Comparison of ENCODE assay signal across 8 mouse cellular contexts in genomic region chr1:54194954-54195305, GRCm38 (mm10). TPM values are rescaled to one million over a fixed set of nuclear protein-coding genes. Genes with fewer than 3 reads are reported as not detected.
DNase-seq lines count a peak whose midpoint lies in the region; ATAC-seq and TF ChIP-seq lines count a peak whose summit lies in the region.

Gene Hecw2, minus strand, starts transcription at chr1:54195168.

- H3K27ac ChIP-seq in forebrain, embryonic 14.5 days (ENCODE audit: low read depth, low read length) = peak within 1 kb of the TSS; percentile 88
- no peak within 1 kb of the TSS for H3K27ac ChIP-seq in macrophage
- peak within 1 kb of the TSS; percentile 77 for H3K27ac ChIP-seq in stomach, embryonic 15.5 days

- H3K36me3 ChIP-seq in forebrain, embryonic 14.5 days (ENCODE audit: control insufficient read depth, insufficient read depth, low read length) = no peaks in the 10 kb centered on the region
- H3K36me3 ChIP-seq in macrophage (ENCODE audit: inconsistent target) = no peaks in the 10 kb centered on the region
- H3K36me3 ChIP-seq in stomach, embryonic 15.5 days = no peaks in the 10 kb centered on the region

- peak within 1 kb of the TSS; percentile 89 for H3K9ac ChIP-seq in forebrain, embryonic 14.5 days (ENCODE audit: low read length)
- H3K9ac ChIP-seq in stomach, embryonic 15.5 days = peak within 1 kb of the TSS; percentile 52

- peak within 1 kb of the TSS; percentile 71 for H3K4me3 ChIP-seq in forebrain, embryonic 14.5 days (ENCODE audit: low read depth, low read length)
- peak within 1 kb of the TSS; percentile 5; the same call in 1 of the 2 replicates for H3K4me3 ChIP-seq in macrophage (ENCODE audit: inconsistent target)
- H3K4me3 ChIP-seq in stomach, embryonic 15.5 days (replicated peaks) = peak within 1 kb of the TSS; percentile 79

- no peak for TF ChIP-seq CTCF in brain, embryonic 14.5 days (IDR thresholded peaks at IDR 0.05; ENCODE audit: borderline replicate concordance, extremely low read depth, insufficient read depth, insufficient read length)

- H3K9me3 ChIP-seq in forebrain, embryonic 14.5 days (replicated peaks; ENCODE audit: control insufficient read depth, low read length) = no peaks in the 10 kb centered on the region
- no peaks in the 10 kb centered on the region for H3K9me3 ChIP-seq in stomach, embryonic 15.5 days

- H3K79me2 ChIP-seq in macrophage (ENCODE audit: inconsistent target) = no peaks in the 10 kb centered on the region

- intact Hi-C loops in heart, postnatal 36 days (cut with DNase I) = loop anchor here (5.0 kb wide), 2 partner anchors 153 to 288 kb away; no protein-coding TSS in a partner anchor

- H3K4me2 ChIP-seq in forebrain, embryonic 14.5 days (ENCODE audit: low read length) = peak within 1 kb of the TSS; percentile 70
- H3K4me2 ChIP-seq in stomach, embryonic 15.5 days = peak within 1 kb of the TSS; percentile 90

- TF ChIP-seq POLR2A in brain, embryonic 14.5 days (IDR thresholded peaks at IDR 0.05; ENCODE audit: borderline replicate concordance, extremely low read depth, insufficient read depth, insufficient read length, poor library complexity, severe bottlenecking) = no peak

- no peaks in the 10 kb centered on the region for H3K4me1 ChIP-seq in forebrain, embryonic 14.5 days (ENCODE audit: control insufficient read depth, insufficient read depth, low read length)
- H3K4me1 ChIP-seq in stomach, embryonic 15.5 days = no peaks in the 10 kb centered on the region

- WGBS in forebrain, embryonic 14.5 days = 0% methylated on average over 32 of the region's 38 CpGs
- 4% methylated on average over 33 of the region's 38 CpGs for WGBS in macrophage (ENCODE audit: missing documents)
- WGBS in stomach, embryonic 15.5 days = under 1% methylated on average over 37 of the region's 38 CpGs

- ATAC-seq in forebrain, embryonic 14.5 days = peak; percentile 83
- ATAC-seq in stomach, embryonic 15.5 days (ENCODE audit: insufficient read depth, low FRiP score, low read depth) = peak; percentile 68

- peak; percentile 3 to 42 for DNase-seq in adrenal gland, adult (ENCODE audit: inconsistent age in 2 of 2, low spot score in 1 of 2)
- DNase-seq in adrenal gland, adult 8-10 months = no peak
- peak; percentile 70 for DNase-seq in brain, embryonic 14.5 days (ENCODE audit: low read depth)
- peak; percentile 52 for DNase-seq in forebrain, embryonic 14.5 days (ENCODE audit: low spot score)
- DNase-seq in heart, postnatal 36 days = peak; percentile 31 to 47
- peak; percentile 30 to 47 for DNase-seq in layer of hippocampus, postnatal 25 days (ENCODE audit: extremely low spot score in 1 of 2, low spot score in 1 of 2)

- H3K27me3 ChIP-seq in forebrain, embryonic 14.5 days (replicated peaks; ENCODE audit: control insufficient read depth, insufficient read depth, low read length) = peaks cover 8% of the 10 kb centered on the region; the same call in 1 of the 2 replicates
- no peaks in the 10 kb centered on the region; the same call in none of the 2 replicates for H3K27me3 ChIP-seq in stomach, embryonic 15.5 days (replicated peaks)

RNA-seq across cellular contexts. Expression of gene Hecw2, which starts in this region (rescaled TPM):
- total RNA-seq in adrenal gland, adult 8-10 months (2022) = 10 to 100 TPM in 2 of 4 experiments, 1 to 10 TPM in 2; 6.2 to 14.2 (median 10.5) TPM
- 2.3 and 4.7 TPM in 2 replicates for polyA plus RNA-seq in brain, embryonic 14.5 days (2012; rRNA removed)
- 1.7 and 4.0 TPM in 2 replicates for polyA plus RNA-seq in forebrain, embryonic 14.5 days (2014; fragmentation: Nextera tagmentation; extraction: Ambion mirVana)
- total RNA-seq in heart, postnatal 36 days (2021) = 10 to 100 TPM; 13.5 TPM
- total RNA-seq in layer of hippocampus, postnatal 25 days (2021) = 10 to 100 TPM; 19.1 to 27.3 TPM
- 1 to 10 TPM in 1 of 26 experiments, under 1 TPM in 13, not detected in 12; 0.07 to 1.5 (median 0.29) TPM for total RNA-seq in macrophage (2018; cell fraction: chromatin; rRNA removed)
- under 1 TPM in 17 of 26 experiments, not detected in 9; under 0.01 to 0.80 (median 0.09) TPM for total RNA-seq in macrophage (2018; cell fraction: cytosol; rRNA removed)
- total RNA-seq in macrophage (2018; cell fraction: nucleus; rRNA removed) = 1 to 10 TPM in 1 of 26 experiments, under 1 TPM in 8, not detected in 17; 0.04 to 1.4 (median 0.24) TPM
- 0.22 to 0.37 TPM in 2 of 3 replicates, not detected in the other for polyA plus RNA-seq in macrophage (2018)
- polyA plus RNA-seq in stomach, embryonic 15.5 days (2015; fragmentation: Nextera tagmentation; extraction: Ambion mirVana) = 2.0 and 2.4 TPM in 2 replicates

Comparison
In these comparisons a context has a peak if more than half of its experiments do, and no peak if none do; other contexts are left out.
1. H3K4me3 ChIP-seq: peak in every context shown above with its lines; median percentile 79 in stomach, embryonic 15.5 days; 71 in forebrain, embryonic 14.5 days; 5 in macrophage.